Mouse (Mus musculus) olfactory bulb, adult 2 months (tissue): Measurements from ENCODE around the gene Sos1. TPM values are rescaled to one million over a fixed set of nuclear protein-coding genes. Genes with fewer than 3 reads are reported as not detected.

Experiments used
- H3K27ac ChIP-seq: fragments of 200-500 bp; 2 replicates; pipeline ENCODE4 v1.5.1; 2012; ENCODE audit warnings: low read depth, low read length; ENCODE audit not compliant: insufficient read depth
- H3K4me1 ChIP-seq: fragments of 200-500 bp; 2 replicates; pipeline ENCODE4 v1.6.1; 2012; ENCODE audit warnings: low read length; ENCODE audit not compliant: control insufficient read depth, insufficient read depth
- H3K4me3 ChIP-seq: fragments of 200-500 bp; 2 replicates; pipeline ENCODE4 v1.5.1; 2012; ENCODE audit warnings: mild to moderate bottlenecking, low read depth, low read length, moderate library complexity; ENCODE audit not compliant: insufficient read depth
- CTCF ChIP-seq: fragments of 200-500 bp; IDR thresholded peaks from 2 replicates; pipeline ENCODE4 v1.5.1; 2012; ENCODE audit warnings: low read depth, mild to moderate bottlenecking, low read length, moderate library complexity; ENCODE audit not compliant: insufficient read depth
- POLR2A ChIP-seq: fragments of 200-500 bp; IDR thresholded peaks from 2 replicates; pipeline ENCODE4 v1.6.1; 2012; ENCODE audit warnings: mild to moderate bottlenecking, low read depth, low read length, moderate library complexity; ENCODE audit not compliant: insufficient read depth
- WGBS: fragments of 180-500 bp; shearing (Covaris S2); methylation state at CpG from one replicate; pipeline ENCODE4 v1.1.7; 2018; 5-methylcytosine and 5-hydroxymethylcytosine counted together
- polyA plus RNA-seq: library from polyadenylated mRNA; stranded (reverse); fragments of >200 nt; gene quantifications from 2 replicates; pipeline ENCODE4 v1.2.4, GENCODE M21; 2012; ENCODE audit warnings: low replicate concordance; ENCODE audit not compliant: missing spikeins, insufficient read depth, insufficient read length

Gene Sos1
- polyA plus RNA-seq = not detected in 2 replicates

- peak within 1 kb of the TSS; percentile 74 for H3K4me3 ChIP-seq
- no peaks in the 10 kb centered on the region for H3K4me1 ChIP-seq
- under 1% methylated on average over 85 of the region's 90 CpGs for WGBS
- H3K27ac ChIP-seq = peak within 1 kb of the TSS; percentile 92
- TF ChIP-seq CTCF (no peak), POLR2A (peak; percentile 77)
These were observed at the start of gene Sos1 for GRCm38 (mm10) chr17:80480031-80480854. Sos1 (minus strand) TSS chr17:80480453.

- H3K4me1 ChIP-seq = no peaks in the 10 kb centered on the region
- 83% methylated on average over 3 of the region's 3 CpGs for WGBS
- H3K4me3 ChIP-seq = no peak overlapping the region
These were observed 43.0 kb upstream of the Sos1 start for GRCm38 (mm10) chr17:80523231-80523630.

GRCm38 (mm10) chr17:80522229-80522556 is 41.9 kb upstream of the Sos1 start:
- Histone ChIP-seq H3K27ac (no peak overlapping the region), H3K4me1 (no peaks in the 10 kb centered on the region), H3K4me3 (no peak overlapping the region)
- 60% methylated on average over 7 of the region's 7 CpGs for WGBS
- TF ChIP-seq POLR2A (no peak), CTCF (no peak)

More at GRCm38 (mm10) chr17:80523231-80523630, 43.0 kb upstream of the Sos1 start:
- no peak for TF ChIP-seq CTCF
- TF ChIP-seq POLR2A = no peak
- H3K27ac ChIP-seq = no peak overlapping the region

GRCm38 (mm10) chr17:80521521-80522228 is 41.4 kb upstream of the Sos1 start:
- H3K4me3 ChIP-seq = no peak overlapping the region
- H3K27ac ChIP-seq = no peak overlapping the region
- no peaks in the 10 kb centered on the region for H3K4me1 ChIP-seq
- TF ChIP-seq POLR2A = no peak
- TF ChIP-seq CTCF = no peak
- WGBS = 35% methylated on average over 4 of the region's 4 CpGs

GRCm38 (mm10) chr17:80520537-80520936 is 40.3 kb upstream of the Sos1 start:
- WGBS = 87% methylated on average over 8 of the region's 8 CpGs
- no peak overlapping the region for H3K27ac ChIP-seq
- no peaks in the 10 kb centered on the region for H3K4me1 ChIP-seq
- TF ChIP-seq POLR2A (no peak), CTCF (no peak)
- H3K4me3 ChIP-seq = no peak overlapping the region

GRCm38 (mm10) chr17:80518811-80519210 is 38.6 kb upstream of the Sos1 start:
- no peak overlapping the region for H3K27ac ChIP-seq
- no peak overlapping the region for H3K4me3 ChIP-seq
- no peaks in the 10 kb centered on the region for H3K4me1 ChIP-seq
- TF ChIP-seq CTCF = no peak
- TF ChIP-seq POLR2A = no peak
- 96% methylated on average over 12 of the region's 12 CpGs for WGBS

- Histone ChIP-seq H3K4me3 (no peak overlapping the region), H3K4me1 (no peaks in the 10 kb centered on the region), H3K27ac (no peak overlapping the region)
- 92% methylated on average over 9 of the region's 9 CpGs for WGBS
- no peak for TF ChIP-seq CTCF
- no peak for TF ChIP-seq POLR2A
These were observed 37.0 kb upstream of the Sos1 start for GRCm38 (mm10) chr17:80517244-80517643.

- TF ChIP-seq CTCF (no peak), POLR2A (no peak)
These were observed 35.7 kb upstream of the Sos1 start for GRCm38 (mm10) chr17:80515956-80516355.

GRCm38 (mm10) chr17:80515513-80515912 is 35.3 kb upstream of the Sos1 start:
- TF ChIP-seq CTCF (no peak), POLR2A (no peak)
- Histone ChIP-seq H3K4me1 (no peaks in the 10 kb centered on the region), H3K27ac (no peak overlapping the region), H3K4me3 (no peak overlapping the region)
- 96% methylated on average over 7 of the region's 7 CpGs for WGBS

More at GRCm38 (mm10) chr17:80515956-80516355, 35.7 kb upstream of the Sos1 start:
- 91% methylated on average over 9 of the region's 9 CpGs for whole genome bisulfite sequencing
- no peak overlapping the region for H3K27ac ChIP-seq
- no peaks in the 10 kb centered on the region for H3K4me1 ChIP-seq
- H3K4me3 ChIP-seq = no peak overlapping the region
